Mouse (Mus musculus): Measurements from ENCODE around the gene 4930562C15Rik.

Gene 4930562C15Rik

GRCm38 (mm10) chr16:4915931-4916330 lies 80.7 kb downstream of the 4930562C15Rik start:
- no peak for DNase-seq (ENCODE audit: low spot score)

- no peak for DNase-seq (ENCODE audit: low spot score)
Observed at GRCm38 (mm10) chr16:4916608-4917007, 81.4 kb downstream of the 4930562C15Rik start.

Data from lung, postnatal 25 days (tissue).